Mouse (Mus musculus): ENCODE results near the gene Cpeb3.

Cpeb3 gene

GRCm38 (mm10) chr19:37020951-37021350, 187.4 kb downstream of the Cpeb3 start:
- no peak for DNase-seq

- DNase-seq = no peak
These were observed 187.9 kb downstream of the Cpeb3 start for GRCm38 (mm10) chr19:37020531-37020930.

- DNase-seq = no peak
These were observed 189.5 kb downstream of the Cpeb3 start for GRCm38 (mm10) chr19:37018931-37019330.

- DNase-seq = peak in 1 of 2 experiments; percentile 32
These were observed 190.0 kb downstream of the Cpeb3 start for GRCm38 (mm10) chr19:37018411-37018810.

GRCm38 (mm10) chr19:37016890-37017289, 191.5 kb downstream of the Cpeb3 start:
- DNase-seq = no peak

GRCm38 (mm10) chr19:37014173-37014939, 194.0 kb downstream of the Cpeb3 start:
- no peak for DNase-seq

GRCm38 (mm10) chr19:37013461-37013860, 194.9 kb downstream of the Cpeb3 start:
- DNase-seq = no peak

GRCm38 (mm10) chr19:37009878-37010281, 198.5 kb downstream of the Cpeb3 start:
- no peak for DNase-seq

GRCm38 (mm10) chr19:37004557-37004956, 203.8 kb downstream of the Cpeb3 start:
- DNase-seq = no peak
